Mouse (Mus musculus) layer of hippocampus, postnatal 25 days (tissue): Measurements from ENCODE around the gene B3galt5. TPM values are rescaled to one million over a fixed set of nuclear protein-coding genes. Genes with fewer than 3 reads are reported as not detected.

Experiments
- DNase-seq, 2 experiments: peaks; one replicate each; pipeline ENCODE4 v3.0.0; 2022; ENCODE audit warnings: mixed read lengths in 2 of 2, low spot score in 1 of 2; ENCODE audit errors: extremely low spot score in 1 of 2
- total RNA-seq, 2 experiments: library from RNA; stranded (reverse); gene quantifications; 2 replicates each; pipeline ENCODE4 v1.2.3; 2021

B3galt5 gene
- total RNA-seq, 2 experiments from 2014 or later = 35.7 to 47.2 TPM

GRCm38 (mm10) chr16:96252146-96252545 lies 16.5 kb downstream of the B3galt5 start:
- no peak for DNase-seq

GRCm38 (mm10) chr16:96258429-96258828 lies 22.8 kb downstream of the B3galt5 start:
- no peak for DNase-seq

- DNase-seq = no peak
Observed at GRCm38 (mm10) chr16:96271736-96272135, 36.1 kb downstream of the B3galt5 start.

GRCm38 (mm10) chr16:96272929-96273619 lies 37.5 kb downstream of the B3galt5 start:
- no peak for DNase-seq

- no peak for DNase-seq
Observed at GRCm38 (mm10) chr16:96276596-96276995, 41.0 kb downstream of the B3galt5 start.

- DNase-seq = no peak
Observed at GRCm38 (mm10) chr16:96278491-96279224, 43.1 kb downstream of the B3galt5 start.

GRCm38 (mm10) chr16:96280719-96281605 lies 45.4 kb downstream of the B3galt5 start:
- DNase-seq = peak; percentile 54

GRCm38 (mm10) chr16:96282566-96282965 lies 47.0 kb downstream of the B3galt5 start:
- DNase-seq = no peak

- no peak for DNase-seq
Observed at GRCm38 (mm10) chr16:96291885-96292284, 56.3 kb downstream of the B3galt5 start.

GRCm38 (mm10) chr16:96292530-96293173 lies 57.1 kb downstream of the B3galt5 start:
- DNase-seq = no peak

- DNase-seq = no peak
Observed at GRCm38 (mm10) chr16:96298075-96298474, 62.5 kb downstream of the B3galt5 start.

- DNase-seq = no peak
Observed at GRCm38 (mm10) chr16:96298574-96298973, 63.0 kb downstream of the B3galt5 start.

- no peak for DNase-seq
Observed at GRCm38 (mm10) chr16:96303356-96303755, 67.8 kb downstream of the B3galt5 start.

GRCm38 (mm10) chr16:96304438-96304837 lies 68.8 kb downstream of the B3galt5 start:
- no peak for DNase-seq

- DNase-seq = no peak
Observed at GRCm38 (mm10) chr16:96306905-96307304, 71.3 kb downstream of the B3galt5 start.

GRCm38 (mm10) chr16:96317803-96318202 lies 82.2 kb downstream of the B3galt5 start:
- DNase-seq = no peak

GRCm38 (mm10) chr16:96322739-96323138 lies 87.1 kb downstream of the B3galt5 start:
- no peak for DNase-seq

- no peak for DNase-seq
Observed at GRCm38 (mm10) chr16:96323166-96323565, 87.6 kb downstream of the B3galt5 start.

- DNase-seq = peak in 1 of 2 experiments; percentile 25
Observed at GRCm38 (mm10) chr16:96326110-96326999, 90.8 kb downstream of the B3galt5 start.
